Mouse (Mus musculus): Measurements from ENCODE around the gene Blmh. TPM values are rescaled to one million over a fixed set of nuclear protein-coding genes. Genes with fewer than 3 reads are reported as not detected.
A peak's percentile ranks its signal among the peaks of the same experiment; 100 is the strongest.

Gene Blmh
- polyA plus RNA-seq, 1 experiment from 2014 or later: 88.3 TPM

DNA sequence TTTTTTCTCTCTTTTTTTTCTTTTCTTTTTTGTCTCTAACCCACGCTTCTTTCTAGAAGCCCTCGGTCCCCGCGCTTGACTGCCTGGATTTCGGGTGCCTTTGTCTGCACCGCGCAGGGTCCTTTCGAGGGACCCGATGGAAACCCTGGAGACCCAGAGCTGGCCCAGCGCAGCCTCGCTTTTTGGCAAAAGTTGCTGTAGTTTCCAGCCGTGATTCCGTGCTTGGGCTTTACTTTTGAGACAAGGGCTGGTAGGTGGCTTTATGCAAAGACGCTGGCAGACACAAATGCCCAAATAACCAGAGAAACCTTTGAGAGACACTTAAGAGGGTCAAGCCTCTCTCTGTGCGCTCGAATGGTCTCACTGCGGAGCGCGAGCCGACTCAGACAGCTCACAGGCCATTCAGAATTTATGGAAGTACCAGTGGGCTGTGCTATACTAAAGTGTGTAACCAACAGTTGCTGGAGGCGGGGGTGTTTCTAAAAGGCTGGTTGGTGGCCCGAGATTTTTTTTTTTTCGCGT lies 74.2 kb downstream of the Blmh start:
- Histone ChIP-seq H3K27ac (no peak overlapping the region), H3K4me1 (replicated peaks) (peaks cover 17% of the 10 kb centered on the region), H3K9me3 (replicated peaks) (no peaks in the 10 kb centered on the region), H3K4me2 (peak overlapping the region; percentile 91), H3K27me3 (peaks cover 72% of the 10 kb centered on the region), H3K9ac (peak overlapping the region; percentile 34), H3K4me3 (peak overlapping the region; percentile 57), H3K36me3 (no peaks in the 10 kb centered on the region)
- 13% methylated on average over 24 of the region's 24 CpGs for WGBS
- no peak for ATAC-seq (replicated peaks; ENCODE audit: insufficient number of reproducible peaks, insufficient read depth, low FRiP score, low read depth)

DNA sequence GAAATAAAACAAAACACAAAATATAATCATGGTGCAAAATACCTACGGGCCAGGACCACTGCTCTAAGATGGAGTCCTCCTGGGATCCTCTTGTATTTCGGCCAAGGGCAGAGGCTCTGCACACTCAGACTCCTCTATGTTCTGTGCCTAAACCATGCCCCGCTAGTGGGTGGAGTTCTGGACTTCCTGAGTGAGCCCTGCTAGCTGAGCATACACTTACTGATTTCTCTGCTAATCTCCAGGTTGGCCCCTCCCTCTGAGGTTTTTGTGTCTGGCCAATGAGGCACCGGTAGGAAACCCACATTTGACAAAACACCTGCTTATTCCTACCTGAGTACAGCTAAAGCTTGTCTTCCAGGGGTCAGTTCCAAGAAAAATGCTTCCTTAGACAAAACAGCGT lies 76.1 kb downstream of the Blmh start:
- H3K27me3 ChIP-seq: peaks cover 69% of the 10 kb centered on the region
- no peak overlapping the region for H3K4me3 ChIP-seq
- no peak for ATAC-seq (replicated peaks; ENCODE audit: insufficient number of reproducible peaks, insufficient read depth, low FRiP score, low read depth)

DNA sequence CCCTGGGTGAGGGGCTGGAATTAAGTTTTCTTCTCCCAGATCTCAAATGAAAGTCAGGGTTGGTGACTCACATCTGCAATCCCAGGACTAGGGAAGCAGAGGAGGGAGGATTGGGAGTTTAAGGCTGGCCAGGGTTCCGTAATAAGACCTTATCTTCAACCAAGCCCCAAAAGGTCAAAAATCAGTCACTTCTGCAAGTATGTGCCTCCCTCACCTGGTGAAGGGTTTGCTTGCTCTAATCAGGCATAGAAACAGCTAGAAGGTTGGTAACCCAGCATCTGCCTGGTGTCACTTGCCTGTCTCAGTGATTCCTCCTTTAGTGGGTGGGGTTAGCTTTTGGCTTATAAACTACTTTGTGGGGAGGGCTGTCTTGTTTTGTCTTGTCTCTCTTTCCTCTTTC lies 77.8 kb downstream of the Blmh start:
- no peak for ATAC-seq (replicated peaks; ENCODE audit: insufficient number of reproducible peaks, insufficient read depth, low FRiP score, low read depth)
- H3K4me1 ChIP-seq (replicated peaks): peaks cover 17% of the 10 kb centered on the region
- no peak overlapping the region for H3K9ac ChIP-seq
- no peak overlapping the region for H3K27ac ChIP-seq
- 52% methylated on average over 1 of the region's 1 CpGs for WGBS
- H3K9me3 ChIP-seq (replicated peaks): no peaks in the 10 kb centered on the region
- H3K4me3 ChIP-seq: no peak overlapping the region
- H3K4me2 ChIP-seq: no peak overlapping the region
- H3K36me3 ChIP-seq: no peaks in the 10 kb centered on the region
- H3K27me3 ChIP-seq: peaks cover 54% of the 10 kb centered on the region

More for the DNA sequence above, 76.1 kb downstream of the Blmh start:
- Histone ChIP-seq H3K9me3 (replicated peaks) (no peaks in the 10 kb centered on the region), H3K4me2 (no peak overlapping the region), H3K4me1 (replicated peaks) (peaks cover 17% of the 10 kb centered on the region), H3K9ac (no peak overlapping the region), H3K27ac (no peak overlapping the region), H3K36me3 (no peaks in the 10 kb centered on the region)
- WGBS: 55% methylated on average over 5 of the region's 5 CpGs

DNA sequence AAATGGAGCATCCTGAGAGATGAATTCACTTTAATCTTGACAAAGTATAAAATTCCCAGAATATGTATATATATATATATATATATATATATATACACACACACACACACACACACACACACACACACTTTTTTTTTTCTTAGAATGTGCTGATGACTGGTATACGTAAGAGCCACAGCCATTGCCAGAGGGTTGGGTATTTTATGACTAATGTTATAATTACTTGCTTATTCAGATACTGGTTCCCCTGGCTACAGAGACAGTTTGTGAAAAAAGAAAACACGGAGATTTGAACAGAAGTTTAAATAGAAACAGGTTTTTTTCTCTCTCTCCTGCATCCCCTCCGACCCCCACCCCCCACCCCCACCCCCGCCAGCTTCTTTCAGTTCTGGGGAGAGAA lies 81.3 kb downstream of the Blmh start:
- 56% methylated on average over 4 of the region's 4 CpGs for WGBS
- ATAC-seq (replicated peaks; ENCODE audit: insufficient number of reproducible peaks, insufficient read depth, low FRiP score, low read depth): no peak
- H3K27me3 ChIP-seq: peaks cover 30% of the 10 kb centered on the region
- no peak overlapping the region for H3K9ac ChIP-seq
- no peaks in the 10 kb centered on the region for H3K36me3 ChIP-seq
- H3K4me3 ChIP-seq: no peak overlapping the region
- H3K4me1 ChIP-seq (replicated peaks): peaks cover 10% of the 10 kb centered on the region
- H3K4me2 ChIP-seq: no peak overlapping the region
- no peaks in the 10 kb centered on the region for H3K9me3 ChIP-seq (replicated peaks)
- no peak overlapping the region for H3K27ac ChIP-seq

DNA sequence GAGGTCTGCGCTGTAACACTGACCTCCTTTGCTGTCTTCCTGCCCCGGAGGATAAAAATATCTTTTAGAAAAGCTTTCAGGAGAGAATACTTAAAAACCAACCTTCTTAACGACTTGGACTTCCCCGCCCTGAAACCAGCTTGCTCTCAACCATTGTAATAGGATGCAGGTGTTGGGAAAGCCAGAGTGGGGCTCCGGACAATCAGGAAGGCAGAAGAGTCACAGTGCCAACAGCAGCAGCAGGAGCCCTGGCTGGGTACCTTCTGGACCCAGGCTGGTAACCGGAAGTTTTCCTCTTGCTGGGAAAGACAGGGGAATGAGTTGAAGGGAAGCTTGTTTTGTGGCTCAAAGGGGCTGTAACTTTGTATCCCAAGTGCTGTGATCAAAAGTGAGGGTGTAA lies 82.0 kb downstream of the Blmh start:
- peaks cover 10% of the 10 kb centered on the region for H3K4me1 ChIP-seq (replicated peaks)
- H3K4me2 ChIP-seq: no peak overlapping the region
- H3K9me3 ChIP-seq (replicated peaks): no peaks in the 10 kb centered on the region
- 39% methylated on average over 6 of the region's 6 CpGs for WGBS
- H3K4me3 ChIP-seq: no peak overlapping the region
- no peaks in the 10 kb centered on the region for H3K36me3 ChIP-seq
- no peak for ATAC-seq (replicated peaks; ENCODE audit: insufficient number of reproducible peaks, insufficient read depth, low FRiP score, low read depth)
- no peak overlapping the region for H3K27ac ChIP-seq
- H3K27me3 ChIP-seq: peaks cover 24% of the 10 kb centered on the region
- H3K9ac ChIP-seq: no peak overlapping the region

DNA sequence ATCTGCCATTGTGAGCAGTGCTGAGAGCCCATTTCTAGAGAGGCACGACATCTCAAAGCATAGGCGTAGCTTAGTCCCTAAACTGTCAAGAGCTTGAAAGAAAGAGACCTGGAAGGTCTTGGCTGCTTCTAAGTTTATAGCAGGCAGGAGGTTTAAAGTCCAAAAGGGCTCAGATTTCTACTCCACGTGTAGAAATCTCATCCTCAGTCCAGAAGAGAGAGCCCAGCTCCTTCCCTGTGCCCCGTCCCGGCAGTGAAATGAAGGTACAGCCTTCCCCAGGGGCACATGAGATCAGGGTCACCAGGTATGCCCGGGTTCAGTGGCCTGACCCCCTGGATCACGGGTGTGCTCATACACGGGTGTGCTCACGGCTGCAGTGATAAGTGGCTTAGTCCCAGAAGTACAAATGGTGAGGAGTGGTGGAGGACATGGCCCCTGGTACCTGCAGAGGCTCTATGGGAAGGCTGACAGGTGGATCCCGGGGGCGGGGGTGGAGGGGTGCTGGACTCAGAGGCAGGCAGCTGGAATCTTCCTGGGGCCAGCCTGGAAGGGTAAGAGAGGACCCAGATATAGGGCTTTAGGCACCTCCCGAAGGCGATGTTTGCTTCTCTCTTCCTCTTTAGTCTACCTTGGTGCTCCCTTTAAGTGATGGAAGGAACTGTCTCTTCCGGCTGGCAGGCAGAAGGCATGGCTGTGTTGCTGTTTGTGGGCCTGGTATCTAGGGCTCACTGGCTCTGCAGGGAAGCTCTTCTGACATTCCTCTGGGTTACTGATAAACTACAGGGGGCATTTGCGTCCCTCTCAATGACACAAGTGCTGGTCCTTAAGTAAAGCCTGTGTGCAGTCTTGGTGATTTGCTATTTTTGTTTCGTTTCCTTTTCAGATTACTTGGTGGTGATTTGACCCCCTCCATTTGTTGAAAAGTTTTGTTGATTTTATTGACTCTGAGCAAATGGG lies 84.7 kb downstream of the Blmh start:
- Histone ChIP-seq H3K9me3 (replicated peaks) (no peaks in the 10 kb centered on the region), H3K27me3 (peaks cover 13% of the 10 kb centered on the region), H3K27ac (no peak overlapping the region), H3K4me2 (no peak overlapping the region), H3K4me3 (no peak overlapping the region), H3K36me3 (no peaks in the 10 kb centered on the region), H3K9ac (no peak overlapping the region), H3K4me1 (replicated peaks) (peaks cover 10% of the 10 kb centered on the region)
- 50% methylated on average over 16 of the region's 16 CpGs for WGBS
- ATAC-seq (replicated peaks; ENCODE audit: insufficient number of reproducible peaks, insufficient read depth, low FRiP score, low read depth): no peak

DNA sequence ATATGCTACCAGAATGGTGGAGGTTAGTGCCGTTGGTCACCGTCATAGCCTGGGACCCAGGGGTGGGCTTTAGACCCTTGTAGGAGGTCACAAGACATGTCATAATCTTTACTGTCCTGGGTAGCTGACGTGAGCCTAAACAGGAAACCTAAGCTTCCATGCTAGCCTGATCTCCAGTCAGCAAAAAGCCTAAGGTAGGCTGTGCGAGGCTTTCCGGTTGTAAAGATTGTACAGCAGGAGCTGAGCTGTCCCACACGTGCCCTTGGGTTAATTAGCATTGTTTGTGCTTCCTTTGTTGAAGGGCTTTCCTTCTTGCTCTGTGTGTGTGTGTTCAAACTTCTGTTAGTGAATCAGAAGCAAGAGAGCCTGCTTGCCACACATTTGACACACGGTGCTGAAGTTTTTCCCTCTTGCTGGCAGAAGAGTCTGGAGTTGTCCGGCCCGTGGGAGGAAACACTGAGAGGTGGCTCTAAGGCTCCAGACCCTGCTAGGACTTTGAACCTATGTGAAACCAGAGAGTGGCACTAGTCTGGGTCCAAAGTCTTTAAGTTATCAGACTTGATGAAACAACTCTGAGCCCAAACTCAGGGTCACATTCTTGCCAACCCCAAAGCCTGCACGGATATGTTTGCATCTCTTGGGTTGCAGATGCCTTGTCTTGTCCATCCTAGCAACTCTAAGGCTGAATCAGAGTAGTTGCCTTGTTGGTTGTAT lies 86.3 kb downstream of the Blmh start:
- H3K27me3 ChIP-seq: peaks cover 6% of the 10 kb centered on the region; the same call in 1 of the 2 replicates
- H3K4me2 ChIP-seq: no peak overlapping the region
- no peaks in the 10 kb centered on the region for H3K36me3 ChIP-seq
- ATAC-seq (replicated peaks; ENCODE audit: insufficient number of reproducible peaks, insufficient read depth, low FRiP score, low read depth): no peak
- no peak overlapping the region for H3K9ac ChIP-seq
- no peak overlapping the region for H3K4me3 ChIP-seq
- no peak overlapping the region for H3K27ac ChIP-seq
- peaks cover 10% of the 10 kb centered on the region for H3K4me1 ChIP-seq (replicated peaks)
- no peaks in the 10 kb centered on the region for H3K9me3 ChIP-seq (replicated peaks)
- WGBS: 77% methylated on average over 10 of the region's 10 CpGs

DNA sequence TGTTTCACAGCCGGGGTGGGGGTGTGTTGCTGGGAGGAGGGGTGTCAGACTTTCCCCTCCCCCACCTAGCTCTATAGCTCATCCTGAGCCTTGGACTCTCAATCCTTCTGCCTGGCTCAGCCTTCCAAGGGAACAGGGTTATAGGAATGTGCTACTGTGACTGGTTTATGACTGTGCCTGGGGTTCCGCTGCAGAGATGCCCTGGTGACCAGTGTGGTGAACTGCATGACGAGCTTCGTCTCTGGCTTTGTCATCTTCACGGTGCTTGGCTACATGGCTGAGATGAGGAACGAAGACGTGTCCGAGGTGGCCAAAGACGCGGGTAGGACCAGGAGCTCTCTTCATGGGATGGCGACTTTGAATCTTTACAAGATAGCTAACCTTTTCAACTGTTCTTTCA lies 93.4 kb downstream of the Blmh start:
- H3K36me3 ChIP-seq: no peaks in the 10 kb centered on the region
- H3K27me3 ChIP-seq: peaks cover 7% of the 10 kb centered on the region; the same call in 1 of the 2 replicates
- H3K4me2 ChIP-seq: no peak overlapping the region
- no peaks in the 10 kb centered on the region for H3K4me1 ChIP-seq (replicated peaks)
- WGBS: 77% methylated on average over 11 of the region's 11 CpGs
- no peak overlapping the region for H3K9ac ChIP-seq
- ATAC-seq (replicated peaks; ENCODE audit: insufficient number of reproducible peaks, insufficient read depth, low FRiP score, low read depth): no peak
- no peaks in the 10 kb centered on the region for H3K9me3 ChIP-seq (replicated peaks)
- no peak overlapping the region for H3K27ac ChIP-seq
- no peak overlapping the region for H3K4me3 ChIP-seq

DNA sequence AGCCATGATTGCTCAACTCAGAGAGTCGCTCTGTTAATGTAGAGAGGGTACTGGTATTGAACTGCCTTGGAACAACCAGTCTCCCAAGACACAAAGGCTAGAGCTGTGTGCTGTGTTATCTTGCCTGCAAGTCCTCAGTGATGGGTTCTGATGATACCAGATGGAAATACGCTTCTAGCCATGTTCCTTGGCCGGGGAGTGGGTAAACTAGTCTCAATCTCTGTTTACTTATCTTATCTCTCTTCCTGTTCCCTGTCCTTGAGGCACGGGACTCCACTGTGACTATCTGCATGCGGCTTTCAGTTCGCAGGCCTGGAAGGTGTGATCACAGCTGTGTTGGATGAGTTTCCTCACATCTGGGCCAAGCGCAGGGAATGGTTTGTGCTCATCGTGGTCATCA lies 94.9 kb downstream of the Blmh start:
- Histone ChIP-seq H3K9me3 (replicated peaks) (no peaks in the 10 kb centered on the region), H3K9ac (no peak overlapping the region), H3K4me1 (replicated peaks) (no peaks in the 10 kb centered on the region), H3K27ac (no peak overlapping the region), H3K4me2 (no peak overlapping the region), H3K36me3 (no peaks in the 10 kb centered on the region), H3K4me3 (no peak overlapping the region), H3K27me3 (peaks cover 7% of the 10 kb centered on the region; the same call in 1 of the 2 replicates)
- WGBS: 21% methylated on average over 8 of the region's 8 CpGs
- no peak for ATAC-seq (replicated peaks; ENCODE audit: insufficient number of reproducible peaks, insufficient read depth, low FRiP score, low read depth)

DNA sequence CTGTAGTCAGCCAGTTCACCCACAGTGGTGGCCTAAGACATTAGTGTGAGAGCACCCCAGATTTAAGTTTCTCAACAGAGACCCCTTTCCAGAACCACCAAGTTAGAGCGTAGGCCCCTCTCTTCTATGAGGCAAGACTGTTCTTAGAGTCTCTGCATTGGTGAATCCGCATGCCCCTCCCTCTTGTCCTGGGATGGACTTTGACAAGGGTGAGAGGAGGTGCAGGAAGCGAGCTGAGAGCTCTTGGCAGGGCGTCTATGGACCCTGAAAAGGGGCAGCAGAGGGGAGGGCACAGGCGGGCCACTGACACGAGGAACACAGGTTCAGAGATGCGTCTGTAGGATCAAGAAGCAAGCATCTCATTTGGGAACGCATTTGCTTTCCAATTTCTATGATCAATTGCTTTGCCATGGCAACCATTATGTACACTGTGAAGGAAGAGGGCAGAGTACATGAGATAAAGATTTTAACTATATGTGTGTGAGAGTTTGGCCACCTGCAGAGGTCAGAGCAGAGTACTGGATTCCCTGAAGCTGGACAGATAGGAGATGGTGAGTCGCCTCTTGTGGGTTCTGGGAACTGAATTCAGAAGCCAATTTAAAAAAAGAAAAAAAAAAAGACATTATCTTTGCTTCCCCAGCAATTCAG lies 97.3 kb downstream of the Blmh start:
- WGBS: 78% methylated on average over 9 of the region's 9 CpGs
- no peaks in the 10 kb centered on the region for H3K4me1 ChIP-seq (replicated peaks)
- no peaks in the 10 kb centered on the region for H3K9me3 ChIP-seq (replicated peaks)
- peaks cover 7% of the 10 kb centered on the region; the same call in 1 of the 2 replicates for H3K27me3 ChIP-seq
- H3K27ac ChIP-seq: no peak overlapping the region
- H3K4me2 ChIP-seq: no peak overlapping the region
- H3K36me3 ChIP-seq: no peaks in the 10 kb centered on the region
- H3K4me3 ChIP-seq: no peak overlapping the region
- no peak overlapping the region for H3K9ac ChIP-seq
- ATAC-seq (replicated peaks; ENCODE audit: insufficient number of reproducible peaks, insufficient read depth, low FRiP score, low read depth): no peak

DNA sequence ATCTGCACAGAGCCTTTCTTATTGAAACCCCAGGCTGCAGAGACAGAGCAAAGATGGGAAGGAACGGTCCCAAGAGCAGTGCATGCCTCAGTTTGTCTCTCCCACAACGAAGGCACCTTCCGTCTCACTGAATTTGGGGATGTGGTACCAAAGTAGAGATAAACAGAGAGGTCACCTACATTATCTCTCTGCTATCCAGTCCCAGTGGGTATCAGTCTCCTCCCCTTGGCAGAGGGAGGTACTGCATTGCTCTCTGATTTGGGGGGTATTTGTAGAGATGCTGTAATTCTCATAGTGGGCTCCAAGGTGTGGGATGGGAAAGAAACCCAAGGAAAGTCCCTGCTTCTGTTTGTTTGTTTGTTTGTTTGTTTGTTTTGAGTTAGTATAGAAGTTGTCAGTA lies 102.0 kb downstream of the Blmh start:
- Histone ChIP-seq H3K4me1 (replicated peaks) (no peaks in the 10 kb centered on the region), H3K4me3 (no peak overlapping the region), H3K9ac (no peak overlapping the region), H3K9me3 (replicated peaks) (no peaks in the 10 kb centered on the region), H3K4me2 (no peak overlapping the region), H3K27me3 (no peaks in the 10 kb centered on the region), H3K36me3 (no peaks in the 10 kb centered on the region), H3K27ac (no peak overlapping the region)
- WGBS: 57% methylated on average over 3 of the region's 3 CpGs
- ATAC-seq (replicated peaks; ENCODE audit: insufficient number of reproducible peaks, insufficient read depth, low FRiP score, low read depth): no peak
